Mouse (Mus musculus): ENCODE measurements around the gene Plcb1. TPM values are rescaled to one million over a fixed set of nuclear protein-coding genes. Genes with fewer than 3 reads are reported as not detected.
"Not testable (repeated sequence)": the region's sequence is repeated elsewhere in the genome, so short reads cannot be mapped to it uniquely, and the experiment has no call there.

Gene Plcb1
- polyA plus RNA-seq, 1 experiment from 2014 or later, result 21.5 TPM

- no peaks in the 10 kb centered on the region for H3K4me1 ChIP-seq (ENCODE audit: insufficient read depth)
- TF ChIP-seq CTCF (IDR thresholded peaks at IDR 0.05; ENCODE audit: low read depth), result no peak
Measured at GRCm38 (mm10) chr2:134989650-134990292, 203.9 kb downstream of the Plcb1 start.

GRCm38 (mm10) chr2:135007134-135007533, 221.3 kb downstream of the Plcb1 start:
- DNase-seq (peak; percentile 8), ATAC-seq (ENCODE audit: insufficient read depth) (no peak)
- Histone ChIP-seq H3K4me1 (ENCODE audit: insufficient read depth) (no peaks in the 10 kb centered on the region), H3K4me3 (ENCODE audit: low read depth, low read length) (no peak overlapping the region), H3K9ac (no peak overlapping the region), H3K36me3 (ENCODE audit: insufficient read depth) (no peaks in the 10 kb centered on the region), H3K27me3 (ENCODE audit: insufficient read depth, low read length) (no peaks in the 10 kb centered on the region), H3K9me3 (ENCODE audit: low read depth, low read length) (no peaks in the 10 kb centered on the region), H3K27ac (ENCODE audit: low read depth) (no peak overlapping the region), H3K4me2 (no peak overlapping the region)
- peak; percentile 56 for TF ChIP-seq CTCF (IDR thresholded peaks at IDR 0.05; ENCODE audit: low read depth)
- 88% methylated on average over 1 of the region's 1 CpGs for WGBS

More at GRCm38 (mm10) chr2:134989650-134990292, 203.9 kb downstream of the Plcb1 start:
- Histone ChIP-seq H3K36me3 (ENCODE audit: insufficient read depth) (no peaks in the 10 kb centered on the region), H3K27me3 (ENCODE audit: insufficient read depth, low read length) (no peaks in the 10 kb centered on the region), H3K27ac (ENCODE audit: low read depth) (no peak overlapping the region), H3K4me3 (ENCODE audit: low read depth, low read length) (no peak overlapping the region), H3K9me3 (ENCODE audit: low read depth, low read length) (no peaks in the 10 kb centered on the region), H3K4me2 (no peak overlapping the region), H3K9ac (no peak overlapping the region)
- no peak for DNase-seq
- no peak for ATAC-seq (ENCODE audit: insufficient read depth)
- 42% methylated on average over 9 of the region's 9 CpGs for WGBS

- H3K36me3 ChIP-seq (ENCODE audit: insufficient read depth); ATAC-seq (ENCODE audit: insufficient read depth); H3K9me3 ChIP-seq (ENCODE audit: low read depth, low read length); H3K27ac ChIP-seq (ENCODE audit: low read depth); H3K4me1 ChIP-seq (ENCODE audit: insufficient read depth); DNase-seq; H3K27me3 ChIP-seq (ENCODE audit: insufficient read depth, low read length); H3K4me3 ChIP-seq (ENCODE audit: low read depth, low read length); H3K9ac ChIP-seq; H3K4me2 ChIP-seq: not testable (repeated sequence)
- WGBS, result 94% methylated on average over 2 of the region's 2 CpGs
Measured at GRCm38 (mm10) chr2:135007885-135008284, 222.0 kb downstream of the Plcb1 start.

GRCm38 (mm10) chr2:135010371-135010770, 224.5 kb downstream of the Plcb1 start:
- DNase-seq (no peak), ATAC-seq (ENCODE audit: insufficient read depth) (no peak)
- H3K4me1 ChIP-seq (ENCODE audit: insufficient read depth), result no peaks in the 10 kb centered on the region
- H3K9ac ChIP-seq, result no peak overlapping the region
- H3K27me3 ChIP-seq (ENCODE audit: insufficient read depth, low read length), result no peaks in the 10 kb centered on the region
- no peaks in the 10 kb centered on the region for H3K36me3 ChIP-seq (ENCODE audit: insufficient read depth)
- H3K4me2 ChIP-seq, result no peak overlapping the region
- no peak overlapping the region for H3K27ac ChIP-seq (ENCODE audit: low read depth)
- H3K4me3 ChIP-seq (ENCODE audit: low read depth, low read length), result no peak overlapping the region
- WGBS, result 83% methylated on average over 8 of the region's 8 CpGs
- no peaks in the 10 kb centered on the region for H3K9me3 ChIP-seq (ENCODE audit: low read depth, low read length)
- no peak for TF ChIP-seq CTCF (IDR thresholded peaks at IDR 0.05; ENCODE audit: low read depth)

- ATAC-seq (ENCODE audit: insufficient read depth) (no peak), DNase-seq (no peak)
- H3K36me3 ChIP-seq (ENCODE audit: insufficient read depth), result no peaks in the 10 kb centered on the region
- no peak for TF ChIP-seq CTCF (IDR thresholded peaks at IDR 0.05; ENCODE audit: low read depth)
- H3K27me3 ChIP-seq (ENCODE audit: insufficient read depth, low read length), result no peaks in the 10 kb centered on the region
- no peak overlapping the region for H3K4me2 ChIP-seq
- no peaks in the 10 kb centered on the region for H3K9me3 ChIP-seq (ENCODE audit: low read depth, low read length)
- peaks cover 2% of the 10 kb centered on the region; the same call in 1 of the 2 replicates for H3K4me1 ChIP-seq (ENCODE audit: insufficient read depth)
- no peak overlapping the region for H3K9ac ChIP-seq
- 43% methylated on average over 6 of the region's 6 CpGs for WGBS
- H3K27ac ChIP-seq (ENCODE audit: low read depth), result no peak overlapping the region
- no peak overlapping the region for H3K4me3 ChIP-seq (ENCODE audit: low read depth, low read length)
Measured at GRCm38 (mm10) chr2:135015501-135015900, 229.6 kb downstream of the Plcb1 start.

- Histone ChIP-seq H3K4me3 (ENCODE audit: low read depth, low read length) (no peak overlapping the region), H3K4me2 (no peak overlapping the region), H3K4me1 (ENCODE audit: insufficient read depth) (peaks cover 2% of the 10 kb centered on the region; the same call in 1 of the 2 replicates), H3K27me3 (ENCODE audit: insufficient read depth, low read length) (no peaks in the 10 kb centered on the region), H3K9me3 (ENCODE audit: low read depth, low read length) (no peaks in the 10 kb centered on the region), H3K27ac (ENCODE audit: low read depth) (no peak overlapping the region), H3K36me3 (ENCODE audit: insufficient read depth) (no peaks in the 10 kb centered on the region), H3K9ac (no peak overlapping the region)
- DNase-seq, result peak; percentile 33
- TF ChIP-seq CTCF (IDR thresholded peaks at IDR 0.05; ENCODE audit: low read depth), result no peak
- 48% methylated on average over 1 of the region's 1 CpGs for WGBS
- ATAC-seq (ENCODE audit: insufficient read depth), result peak; percentile 44; the same call in 1 of the 2 replicates
Measured at GRCm38 (mm10) chr2:135018275-135018674, 232.4 kb downstream of the Plcb1 start.

GRCm38 (mm10) chr2:135018708-135019107, 232.8 kb downstream of the Plcb1 start:
- H3K27me3 ChIP-seq (ENCODE audit: insufficient read depth, low read length), result no peaks in the 10 kb centered on the region
- H3K36me3 ChIP-seq (ENCODE audit: insufficient read depth), result no peaks in the 10 kb centered on the region
- no peak for TF ChIP-seq CTCF (IDR thresholded peaks at IDR 0.05; ENCODE audit: low read depth)
- H3K9me3 ChIP-seq (ENCODE audit: low read depth, low read length), result no peaks in the 10 kb centered on the region
- ATAC-seq (ENCODE audit: insufficient read depth) (no peak), DNase-seq (peak; percentile 75)
- peaks cover 2% of the 10 kb centered on the region; the same call in 1 of the 2 replicates for H3K4me1 ChIP-seq (ENCODE audit: insufficient read depth)
- no peak overlapping the region for H3K4me2 ChIP-seq
- H3K27ac ChIP-seq (ENCODE audit: low read depth), result no peak overlapping the region
- no peak overlapping the region for H3K9ac ChIP-seq
- 64% methylated on average over 2 of the region's 2 CpGs for WGBS
- H3K4me3 ChIP-seq (ENCODE audit: low read depth, low read length), result no peak overlapping the region

Measured in lung, embryonic 14.5 days (tissue).